Mouse (Mus musculus) forebrain, embryonic 11.5 days (tissue): ENCODE results near the gene Tsc2. TPM values are rescaled to one million over a fixed set of nuclear protein-coding genes. Genes with fewer than 3 reads are reported as not detected.
A peak's percentile ranks its signal among the peaks of the same experiment; 100 is the strongest.

Experiments
- ATAC-seq: fragments of 200-750 bp; cut with Nextera tagmentation; replicated peaks from 2 replicates; pipeline ENCODE4 v1.8.0; 2017; ENCODE audit warnings: moderate TSS enrichment; ENCODE audit not compliant: low FRiP score
- DNase-seq: peaks from one replicate; pipeline ENCODE4 v3.0.0-alpha.2; 2017; ENCODE audit warnings: low spot score
- H3K27ac ChIP-seq: fragments of 300-500 bp; sonication (generic); 2 replicates; pipeline ENCODE4 v1.5.1; 2014; ENCODE audit warnings: low read depth, low read length
- H3K27me3 ChIP-seq: fragments of 300-500 bp; sonication (generic); 2 replicates; pipeline ENCODE4 v1.6.1; 2014; ENCODE audit warnings: mild to moderate bottlenecking, low read length, mixed read lengths; ENCODE audit not compliant: control insufficient read depth, insufficient read depth
- H3K36me3 ChIP-seq: fragments of 300-500 bp; sonication (generic); 2 replicates; pipeline ENCODE4 v1.6.1; 2014; ENCODE audit warnings: mild to moderate bottlenecking, low read length, moderate library complexity, mixed read lengths; ENCODE audit not compliant: control insufficient read depth, insufficient read depth
- H3K4me1 ChIP-seq: fragments of 300-500 bp; sonication (generic); replicated peaks from 2 replicates; pipeline ENCODE4 v1.6.1; 2014; ENCODE audit warnings: low read length, mixed read lengths; ENCODE audit not compliant: control insufficient read depth, insufficient read depth
- H3K4me2 ChIP-seq: fragments of 300-500 bp; sonication (generic); 2 replicates; pipeline ENCODE4 v1.6.1; 2014; ENCODE audit warnings: low read depth, mild to moderate bottlenecking, low read length, moderate library complexity, mixed read lengths; ENCODE audit not compliant: severe bottlenecking
- H3K4me3 ChIP-seq: fragments of 300-500 bp; sonication (generic); 2 replicates; pipeline ENCODE4 v1.5.1; 2014; ENCODE audit warnings: low read depth, low read length
- H3K9ac ChIP-seq: fragments of 300-500 bp; sonication (generic); 2 replicates; pipeline ENCODE4 v1.6.1; 2014; ENCODE audit warnings: low read length
- H3K9me3 ChIP-seq: fragments of 300-500 bp; sonication (generic); 2 replicates; pipeline ENCODE4 v1.6.1; 2016; ENCODE audit warnings: low read length, mixed read lengths; ENCODE audit not compliant: control insufficient read depth
- WGBS: fragments of 180-500 bp; shearing (Covaris S2); extraction: QIAGEN DNeasy Blood & Tissue Kit; methylation state at CpG from one replicate; pipeline ENCODE4 v1.1.7; 2014; 5-methylcytosine and 5-hydroxymethylcytosine counted together
- polyA plus RNA-seq: library from polyadenylated mRNA; unstranded; fragments of >200 nt; fragmentation: Nextera tagmentation; extraction: Ambion mirVana; gene quantifications from 2 replicates; pipeline ENCODE4 v1.2.1, GENCODE M21; 2014

Tsc2 gene
- polyA plus RNA-seq, 1 experiment from 2014 or later = 87.4 TPM

- Histone ChIP-seq H3K9me3 (no peaks in the 10 kb centered on the region), H3K36me3 (no peaks in the 10 kb centered on the region), H3K27me3 (peaks cover 8% of the 10 kb centered on the region), H3K4me2 (no peak overlapping the region), H3K4me3 (no peak overlapping the region), H3K27ac (no peak overlapping the region), H3K9ac (no peak overlapping the region), H3K4me1 (peaks cover 8% of the 10 kb centered on the region)
- DNase-seq (no peak), ATAC-seq (no peak)
- WGBS = 81% methylated on average over 4 of the region's 4 CpGs
These were observed 18.3 kb upstream of the Tsc2 start for GRCm38 (mm10) chr17:24650766-24651165.

GRCm38 (mm10) chr17:24650070-24650616 is 17.7 kb upstream of the Tsc2 start, which contains the start of gene Slc9a3r2:
TSS of gene Slc9a3r2 (minus strand) at chr17:24650327.
- DNase-seq (peak; percentile 81), ATAC-seq (peak; percentile 73)
- peak within 1 kb of the TSS; percentile 86 for H3K4me2 ChIP-seq
- H3K4me3 ChIP-seq = peak within 1 kb of the TSS; percentile 49
- peaks cover 8% of the 10 kb centered on the region for H3K4me1 ChIP-seq
- no peaks in the 10 kb centered on the region for H3K36me3 ChIP-seq
- under 1% methylated on average over 41 of the region's 41 CpGs for whole genome bisulfite sequencing
- no peaks in the 10 kb centered on the region for H3K9me3 ChIP-seq
- H3K27me3 ChIP-seq = peaks cover 8% of the 10 kb centered on the region
- H3K9ac ChIP-seq = peak within 1 kb of the TSS; percentile 66
- no peak within 1 kb of the TSS for H3K27ac ChIP-seq

GRCm38 (mm10) chr17:24649581-24650069 is 17.2 kb upstream of the Tsc2 start:
- no peak overlapping the region for H3K27ac ChIP-seq
- peaks cover 8% of the 10 kb centered on the region for H3K4me1 ChIP-seq
- ATAC-seq (peak; percentile 37), DNase-seq (peak; percentile 66)
- no peaks in the 10 kb centered on the region for H3K36me3 ChIP-seq
- H3K9ac ChIP-seq = peak overlapping the region; percentile 66
- H3K27me3 ChIP-seq = peaks cover 8% of the 10 kb centered on the region
- WGBS = 0% methylated on average over 35 of the region's 35 CpGs
- H3K4me3 ChIP-seq = peak overlapping the region; percentile 49
- H3K4me2 ChIP-seq = peak overlapping the region; percentile 86
- H3K9me3 ChIP-seq = no peaks in the 10 kb centered on the region

- no peak for ATAC-seq
- no peak overlapping the region for H3K27ac ChIP-seq
- H3K27me3 ChIP-seq = peaks cover 8% of the 10 kb centered on the region
These were observed 16.4 kb upstream of the Tsc2 start for GRCm38 (mm10) chr17:24648731-24649377.

GRCm38 (mm10) chr17:24647493-24647892 is 15.1 kb upstream of the Tsc2 start:
- H3K9ac ChIP-seq = no peak overlapping the region
- no peaks in the 10 kb centered on the region for H3K9me3 ChIP-seq
- ATAC-seq (no peak), DNase-seq (no peak)
- peaks cover 8% of the 10 kb centered on the region for H3K4me1 ChIP-seq
- no peaks in the 10 kb centered on the region for H3K36me3 ChIP-seq
- H3K4me2 ChIP-seq = no peak overlapping the region
- 86% methylated on average over 11 of the region's 11 CpGs for WGBS
- H3K27me3 ChIP-seq = peaks cover 8% of the 10 kb centered on the region
- no peak overlapping the region for H3K4me3 ChIP-seq
- H3K27ac ChIP-seq = no peak overlapping the region

More at GRCm38 (mm10) chr17:24648731-24649377, 16.4 kb upstream of the Tsc2 start:
- H3K4me2 ChIP-seq = no peak overlapping the region
- H3K9ac ChIP-seq = no peak overlapping the region
- no peaks in the 10 kb centered on the region for H3K36me3 ChIP-seq
- H3K4me1 ChIP-seq = peaks cover 8% of the 10 kb centered on the region
- no peak for DNase-seq
- 77% methylated on average over 10 of the region's 10 CpGs for WGBS
- H3K9me3 ChIP-seq = no peaks in the 10 kb centered on the region
- 0 out of 2 replicates have a peak overlapping the region, but pooled peaks have one; percentile 49 for H3K4me3 ChIP-seq

GRCm38 (mm10) chr17:24646381-24646780 is 14.0 kb upstream of the Tsc2 start:
- Histone ChIP-seq H3K27ac (no peak overlapping the region), H3K4me3 (no peak overlapping the region), H3K9me3 (no peaks in the 10 kb centered on the region), H3K36me3 (no peaks in the 10 kb centered on the region), H3K4me2 (no peak overlapping the region), H3K4me1 (peaks cover 8% of the 10 kb centered on the region), H3K27me3 (peaks cover 8% of the 10 kb centered on the region), H3K9ac (no peak overlapping the region)
- DNase-seq (no peak), ATAC-seq (no peak)
- 85% methylated on average over 4 of the region's 4 CpGs for WGBS

GRCm38 (mm10) chr17:24645916-24646315 is 13.5 kb upstream of the Tsc2 start:
- H3K4me2 ChIP-seq = no peak overlapping the region
- H3K4me3 ChIP-seq = no peak overlapping the region
- peaks cover 8% of the 10 kb centered on the region for H3K4me1 ChIP-seq
- H3K27me3 ChIP-seq = peaks cover 5% of the 10 kb centered on the region
- no peak overlapping the region for H3K9ac ChIP-seq
- no peaks in the 10 kb centered on the region for H3K9me3 ChIP-seq
- no peaks in the 10 kb centered on the region for H3K36me3 ChIP-seq
- WGBS = 86% methylated on average over 3 of the region's 3 CpGs
- H3K27ac ChIP-seq = no peak overlapping the region
- DNase-seq (no peak), ATAC-seq (no peak)

- H3K9me3 ChIP-seq = no peaks in the 10 kb centered on the region
- no peaks in the 10 kb centered on the region; the same call in 1 of the 2 replicates for H3K27me3 ChIP-seq
- H3K4me3 ChIP-seq = no peak overlapping the region
- DNase-seq = no peak
- no peak overlapping the region for H3K4me2 ChIP-seq
- WGBS = 82% methylated on average over 9 of the region's 9 CpGs
- peaks cover 8% of the 10 kb centered on the region for H3K4me1 ChIP-seq
- H3K36me3 ChIP-seq = no peaks in the 10 kb centered on the region
- ATAC-seq = no peak
- H3K27ac ChIP-seq = no peak overlapping the region
- H3K9ac ChIP-seq = no peak overlapping the region; the same call in 1 of the 2 replicates
These were observed 12.7 kb upstream of the Tsc2 start for GRCm38 (mm10) chr17:24644875-24645721.
